ENCODE assay signal across 8 mouse cellular contexts in genomic region chr3:98895071-98895601, GRCm38 (mm10). TPM values are rescaled to one million over a fixed set of nuclear protein-coding genes. Genes with fewer than 3 reads are reported as not detected.
A peak's percentile ranks its signal among the peaks of the same experiment; 100 is the strongest.
DNase-seq lines count a peak whose midpoint lies in the region; ATAC-seq and TF ChIP-seq lines count a peak whose summit lies in the region.

No protein-coding gene starts in this region.

- intact Hi-C loops in left cerebral cortex, postnatal 25 days (cut with DNase I), result loop anchor here (2.0 to 5.0 kb wide), 2 partner anchors 82 to 1044 kb away; no protein-coding TSS in a partner anchor

- H3K27me3 ChIP-seq in forebrain, embryonic 14.5 days (replicated peaks; ENCODE audit: control insufficient read depth, insufficient read depth, low read length), result no peaks in the 10 kb centered on the region
- no peaks in the 10 kb centered on the region for H3K27me3 ChIP-seq in midbrain, postnatal 0 days (ENCODE audit: insufficient read depth, low read length)

- H3K4me2 ChIP-seq in forebrain, embryonic 14.5 days (ENCODE audit: low read length), result no peak overlapping the region
- 0 out of 2 replicates have a peak overlapping the region, but pooled peaks have one; percentile 22 for H3K4me2 ChIP-seq in midbrain, postnatal 0 days (ENCODE audit: low read depth, low read length, poor library complexity, severe bottlenecking)

- H3K9me3 ChIP-seq in forebrain, embryonic 14.5 days (replicated peaks; ENCODE audit: control insufficient read depth, low read length), result no peaks in the 10 kb centered on the region
- no peaks in the 10 kb centered on the region for H3K9me3 ChIP-seq in midbrain, postnatal 0 days (ENCODE audit: low read length)

- no peaks in the 10 kb centered on the region for H3K36me3 ChIP-seq in forebrain, embryonic 14.5 days (ENCODE audit: control insufficient read depth, insufficient read depth, low read length)
- H3K36me3 ChIP-seq in midbrain, postnatal 0 days (ENCODE audit: insufficient read depth, low read length), result no peaks in the 10 kb centered on the region

- H3K4me3 ChIP-seq in forebrain, embryonic 14.5 days (ENCODE audit: low read depth, low read length), result no peak overlapping the region
- H3K4me3 ChIP-seq in midbrain, postnatal 0 days (ENCODE audit: low read depth, low read length), result no peak overlapping the region

- DNase-seq in left cerebral cortex, postnatal 25 days (ENCODE audit: low spot score in 2 of 2), result peak; percentile 13 to 41
- DNase-seq in left cerebral cortex, adult 8-10 months (ENCODE audit: low spot score in 2 of 2), result no peak
- peak; percentile 43 for DNase-seq in adrenal gland, postnatal 14 days
- DNase-seq in forebrain, embryonic 14.5 days (ENCODE audit: low spot score), result peak; percentile 72
- peak; percentile 70 for DNase-seq in kidney, adult 9 months
- peak; percentile 76 for DNase-seq in midbrain, postnatal 0 days (ENCODE audit: low spot score)
- DNase-seq in natural killer cell, adult 2 months (ENCODE audit: low spot score in 2 of 2), result no peak
- no peak for DNase-seq in spleen, postnatal 14 days (ENCODE audit: low spot score in 2 of 2)

- no peak overlapping the region for H3K27ac ChIP-seq in forebrain, embryonic 14.5 days (ENCODE audit: low read depth, low read length)
- no peak overlapping the region for H3K27ac ChIP-seq in midbrain, postnatal 0 days (ENCODE audit: low read depth, low read length)

- TF ChIP-seq CTCF in midbrain, postnatal 0 days (IDR thresholded peaks at IDR 0.05), result peak; percentile 83

- 48% methylated on average over 10 of the region's 10 CpGs for WGBS in forebrain, embryonic 14.5 days
- 40% methylated on average over 10 of the region's 10 CpGs for WGBS in midbrain, postnatal 0 days

- H3K4me1 ChIP-seq in forebrain, embryonic 14.5 days (ENCODE audit: control insufficient read depth, insufficient read depth, low read length), result no peaks in the 10 kb centered on the region
- H3K4me1 ChIP-seq in midbrain, postnatal 0 days (ENCODE audit: insufficient read depth, low read length), result no peaks in the 10 kb centered on the region

- no peak overlapping the region for H3K9ac ChIP-seq in forebrain, embryonic 14.5 days (ENCODE audit: low read length)
- H3K9ac ChIP-seq in midbrain, postnatal 0 days (replicated peaks; ENCODE audit: low read length, poor library complexity, severe bottlenecking), result no peak overlapping the region

- peak; percentile 40; the same call in 1 of the 2 replicates for ATAC-seq in forebrain, embryonic 14.5 days
- ATAC-seq in midbrain, postnatal 0 days (ENCODE audit: low FRiP score), result peak; percentile 68

RNA-seq across cellular contexts. Expression of gene Hao2, which starts 2.1 kb away (rescaled TPM):
- total RNA-seq in left cerebral cortex, postnatal 25 days (2021), result not detected
- total RNA-seq in left cerebral cortex, adult 8-10 months (2022), result not detected
- 200 and 208 TPM in 2 replicates for total RNA-seq in adrenal gland, postnatal 14 days (2021)
- not detected in 2 replicates for polyA plus RNA-seq in forebrain, embryonic 14.5 days (2014; fragmentation: Nextera tagmentation; extraction: Ambion mirVana)
- not detected in 2 replicates for total RNA-seq in midbrain, postnatal 0 days (2014; rRNA removed)
- polyA plus RNA-seq in midbrain, postnatal 0 days (2015; fragmentation: Nextera tagmentation; extraction: Ambion mirVana), result not detected in 2 replicates

RNA-seq across cellular contexts. Expression of gene Hsd3b1, which starts 35.5 kb away (rescaled TPM):
- not detected for total RNA-seq in left cerebral cortex, postnatal 25 days (2021)
- total RNA-seq in left cerebral cortex, adult 8-10 months (2022), result 1 to 10 TPM in 2 of 4 experiments, not detected in 2; 4.5 to 4.7 TPM
- total RNA-seq in adrenal gland, postnatal 14 days (2021), result 6,308 and 6,460 TPM in 2 replicates
- polyA plus RNA-seq in forebrain, embryonic 14.5 days (2014; fragmentation: Nextera tagmentation; extraction: Ambion mirVana), result not detected in 2 replicates
- total RNA-seq in midbrain, postnatal 0 days (2014; rRNA removed), result not detected in 2 replicates
- polyA plus RNA-seq in midbrain, postnatal 0 days (2015; fragmentation: Nextera tagmentation; extraction: Ambion mirVana), result 0.15 TPM in 1 of 2 replicates, not detected in the other

Comparison
In these comparisons a context has a peak if more than half of its experiments do, and no peak if none do; other contexts are left out.
1. DNase-seq: peak in left cerebral cortex, postnatal 25 days (2 of 2), adrenal gland, postnatal 14 days (single experiment), forebrain, embryonic 14.5 days (single experiment), kidney, adult 9 months (single experiment) and midbrain, postnatal 0 days (single experiment); none in left cerebral cortex, adult 8-10 months (0 of 2), natural killer cell, adult 2 months (0 of 2) and spleen, postnatal 14 days (0 of 2).
2. RNA of gene Hao2, which starts 2.1 kb away (total RNA-seq): 200 to 208 TPM in adrenal gland, postnatal 14 days; not detected in left cerebral cortex, postnatal 25 days, not detected in left cerebral cortex, adult 8-10 months and not detected in midbrain, postnatal 0 days; every median in the first group is over 100 times any median in the second.
3. RNA of gene Hsd3b1, which starts 35.5 kb away (total RNA-seq): 6,308 to 6,460 TPM in adrenal gland, postnatal 14 days; 4.5 to 4.7 TPM in left cerebral cortex, adult 8-10 months, not detected in left cerebral cortex, postnatal 25 days and not detected in midbrain, postnatal 0 days; every median in the first group is over 1,000 times any median in the second.